Mouse (Mus musculus): Measurements from ENCODE around the gene Cdrt4. TPM values are rescaled to one million over a fixed set of nuclear protein-coding genes. Genes with fewer than 3 reads are reported as not detected.

Gene Cdrt4
- polyA plus RNA-seq, 1 experiment: not detected

DNA sequence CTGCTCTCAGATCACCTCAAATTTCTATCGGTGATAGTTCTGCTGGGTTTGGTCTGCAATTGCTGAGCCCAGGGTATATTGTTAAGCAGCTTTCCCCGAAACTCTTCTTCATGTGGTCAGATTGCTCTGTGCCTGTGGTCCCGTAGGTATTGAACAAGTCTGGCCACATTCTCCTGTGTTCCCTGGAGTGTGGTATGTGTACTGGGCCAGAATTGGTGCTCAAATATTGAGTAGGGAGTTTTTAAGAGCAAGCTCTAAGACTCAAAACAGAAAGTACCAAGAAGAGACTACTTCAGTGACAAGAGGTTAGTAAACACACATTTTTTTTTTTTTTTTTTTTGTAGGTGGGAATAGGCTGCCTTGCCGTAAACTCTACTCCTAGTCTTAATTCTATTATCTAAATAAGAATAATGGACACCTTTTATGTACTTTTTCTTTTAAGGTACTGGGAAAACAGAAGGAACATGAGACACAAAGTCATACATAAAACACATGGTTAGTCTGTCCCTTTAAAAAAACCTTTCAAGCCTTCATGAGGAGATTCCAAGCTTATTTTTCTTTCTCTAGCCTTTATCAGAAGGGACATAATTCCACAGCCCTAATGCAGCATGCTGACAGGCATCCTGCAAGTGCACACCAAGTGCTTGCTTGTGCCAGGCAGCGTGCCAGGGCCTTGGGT lies 46.2 kb downstream of the Cdrt4 start:
- Histone ChIP-seq H3K9me3 (ENCODE audit: control insufficient read depth, low read length) (no peaks in the 10 kb centered on the region), H3K4me3 (replicated peaks) (no peak overlapping the region), H3K27me3 (ENCODE audit: control insufficient read depth) (no peaks in the 10 kb centered on the region), H3K4me1 (ENCODE audit: control insufficient read depth) (no peaks in the 10 kb centered on the region), H3K36me3 (ENCODE audit: control insufficient read depth) (no peaks in the 10 kb centered on the region)
- TF ChIP-seq TAL1 (IDR thresholded peaks at IDR 0.05; ENCODE audit: low read length) (no peak), GATA1 (IDR thresholded peaks at IDR 0.05; ENCODE audit: low read length) (no peak)

DNA sequence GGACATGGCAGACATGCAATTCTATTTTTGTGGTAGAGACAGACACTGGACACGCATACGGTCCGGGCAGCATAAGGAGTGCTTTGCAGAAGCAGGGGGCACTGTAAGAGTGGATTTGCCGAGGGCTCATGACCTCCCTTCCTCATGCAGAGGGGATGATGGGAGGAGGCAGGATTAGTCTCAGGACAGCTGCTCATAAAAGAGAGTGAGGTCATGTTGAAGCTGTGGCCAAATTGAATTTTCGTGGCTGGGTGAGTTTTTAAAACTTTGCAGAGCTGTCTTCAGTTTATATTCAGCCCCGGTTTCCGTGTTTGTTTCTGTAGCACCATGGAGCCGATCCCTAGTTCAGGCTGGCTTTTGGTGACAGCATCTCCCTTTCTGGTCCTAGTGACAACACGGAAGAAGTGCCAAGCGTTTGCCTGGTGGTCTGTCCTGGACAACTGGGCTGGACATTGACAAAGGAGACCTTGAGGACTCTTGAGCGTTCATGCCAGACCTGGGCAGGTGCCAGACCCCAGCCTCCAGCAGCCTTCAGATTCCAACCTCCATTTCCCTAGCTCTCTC lies 46.8 kb downstream of the Cdrt4 start:
- TF ChIP-seq TAL1 (IDR thresholded peaks at IDR 0.05; ENCODE audit: low read length): no peak
- TF ChIP-seq GATA1 (IDR thresholded peaks at IDR 0.05; ENCODE audit: low read length): no peak
- Histone ChIP-seq H3K9me3 (ENCODE audit: control insufficient read depth, low read length) (no peaks in the 10 kb centered on the region), H3K36me3 (ENCODE audit: control insufficient read depth) (no peaks in the 10 kb centered on the region), H3K4me3 (replicated peaks) (no peak overlapping the region), H3K27me3 (ENCODE audit: control insufficient read depth) (no peaks in the 10 kb centered on the region), H3K4me1 (ENCODE audit: control insufficient read depth) (no peaks in the 10 kb centered on the region)

DNA sequence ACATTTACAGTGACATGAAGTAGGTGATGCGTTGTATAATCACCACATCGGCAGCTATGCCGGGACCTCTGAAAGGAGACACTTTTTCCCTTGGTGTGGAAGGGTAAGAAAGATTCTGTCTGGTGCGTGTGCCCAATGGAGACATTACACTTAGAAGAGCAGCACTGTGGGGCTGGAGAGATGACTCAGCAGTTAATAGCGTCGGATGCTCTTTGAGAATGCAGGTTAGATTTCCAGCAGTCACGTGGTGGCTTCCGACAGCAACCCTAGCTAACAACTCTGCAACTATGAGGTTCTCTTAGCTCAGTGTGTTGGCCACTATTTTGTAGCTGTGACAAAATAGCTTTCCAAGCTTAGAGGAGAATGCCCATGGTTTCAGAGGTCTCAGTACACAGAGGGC lies 49.1 kb downstream of the Cdrt4 start:
- no peaks in the 10 kb centered on the region for H3K4me1 ChIP-seq (ENCODE audit: control insufficient read depth)
- H3K27me3 ChIP-seq (ENCODE audit: control insufficient read depth): no peaks in the 10 kb centered on the region
- no peak overlapping the region for H3K4me3 ChIP-seq (replicated peaks)
- no peaks in the 10 kb centered on the region for H3K9me3 ChIP-seq (ENCODE audit: control insufficient read depth, low read length)
- no peaks in the 10 kb centered on the region for H3K36me3 ChIP-seq (ENCODE audit: control insufficient read depth)
- TF ChIP-seq GATA1 (IDR thresholded peaks at IDR 0.05; ENCODE audit: low read length) (no peak), TAL1 (IDR thresholded peaks at IDR 0.05; ENCODE audit: low read length) (no peak)

DNA sequence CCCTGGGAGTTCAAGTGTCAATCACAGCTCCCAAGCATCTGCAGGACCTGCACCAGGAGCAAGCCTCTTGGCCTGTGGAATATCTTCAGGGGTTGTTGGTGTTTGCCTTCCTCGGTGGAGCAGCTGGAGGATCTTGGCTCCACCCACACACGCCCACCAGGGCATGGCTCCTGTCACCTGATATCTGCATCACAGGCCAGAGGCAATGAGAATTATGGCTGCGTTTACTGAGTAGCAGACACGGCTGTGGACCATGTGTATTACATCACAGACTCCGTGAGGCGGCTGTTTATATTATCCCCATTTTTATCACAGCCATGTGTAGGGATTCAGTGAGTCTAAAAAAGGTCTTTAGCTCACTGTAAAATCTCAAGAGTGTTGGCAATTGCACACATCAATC lies 53.6 kb downstream of the Cdrt4 start:
- Histone ChIP-seq H3K4me3 (replicated peaks) (no peak overlapping the region), H3K4me1 (ENCODE audit: control insufficient read depth) (no peaks in the 10 kb centered on the region), H3K9me3 (ENCODE audit: control insufficient read depth, low read length) (no peaks in the 10 kb centered on the region), H3K27me3 (ENCODE audit: control insufficient read depth) (no peaks in the 10 kb centered on the region), H3K36me3 (ENCODE audit: control insufficient read depth) (no peaks in the 10 kb centered on the region)
- TF ChIP-seq GATA1 (IDR thresholded peaks at IDR 0.05; ENCODE audit: low read length) (no peak), TAL1 (IDR thresholded peaks at IDR 0.05; ENCODE audit: low read length) (no peak)

DNA sequence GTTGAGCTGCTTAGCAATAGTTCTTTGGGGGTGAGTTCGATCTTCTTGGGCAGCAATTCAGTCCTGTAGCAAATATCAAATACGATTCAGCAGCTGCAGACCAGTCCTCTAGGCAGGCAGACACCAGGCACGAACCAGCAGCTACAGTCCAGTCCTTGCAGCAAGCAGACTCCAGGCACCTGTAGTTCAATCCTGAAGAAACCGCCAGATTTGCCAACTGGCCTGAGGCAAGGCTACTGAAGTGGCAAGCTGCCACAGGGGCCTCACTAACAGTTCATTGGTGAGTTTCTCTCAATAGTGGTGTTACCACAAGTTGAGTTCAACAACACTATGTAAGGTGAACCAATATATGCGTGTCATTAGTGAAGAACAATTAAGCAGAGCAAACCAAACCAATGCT lies 56.4 kb downstream of the Cdrt4 start:
- TF ChIP-seq GATA1 (IDR thresholded peaks at IDR 0.05; ENCODE audit: low read length): no peak
- TF ChIP-seq TAL1 (IDR thresholded peaks at IDR 0.05; ENCODE audit: low read length): no peak
- Histone ChIP-seq H3K9me3 (ENCODE audit: control insufficient read depth, low read length) (no peaks in the 10 kb centered on the region), H3K27me3 (ENCODE audit: control insufficient read depth) (no peaks in the 10 kb centered on the region), H3K36me3 (ENCODE audit: control insufficient read depth) (no peaks in the 10 kb centered on the region), H3K4me1 (ENCODE audit: control insufficient read depth) (no peaks in the 10 kb centered on the region), H3K4me3 (replicated peaks) (no peak overlapping the region)

DNA sequence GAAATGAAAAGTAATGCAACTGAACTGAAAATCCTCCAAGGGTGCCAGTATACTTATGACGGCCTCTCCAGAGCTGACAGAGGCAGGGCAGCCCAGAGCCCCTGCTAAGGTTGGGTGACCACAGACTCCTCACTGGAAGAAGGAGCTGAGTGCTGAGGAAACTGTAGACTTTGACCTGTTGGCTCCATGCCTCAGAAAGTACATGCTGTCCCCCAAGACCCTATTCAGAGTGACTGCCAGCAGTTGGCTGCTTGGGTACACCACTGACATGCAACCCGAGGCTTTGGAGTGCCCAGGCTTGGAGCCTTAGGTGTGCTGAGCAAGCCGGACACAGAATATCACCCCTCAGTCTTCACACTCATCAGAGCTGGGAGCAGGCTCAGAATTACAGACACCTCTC lies 57.0 kb downstream of the Cdrt4 start:
- TF ChIP-seq GATA1 (IDR thresholded peaks at IDR 0.05; ENCODE audit: low read length) (no peak), TAL1 (IDR thresholded peaks at IDR 0.05; ENCODE audit: low read length) (no peak)
- no peaks in the 10 kb centered on the region for H3K4me1 ChIP-seq (ENCODE audit: control insufficient read depth)
- H3K27me3 ChIP-seq (ENCODE audit: control insufficient read depth): no peaks in the 10 kb centered on the region
- no peaks in the 10 kb centered on the region for H3K9me3 ChIP-seq (ENCODE audit: control insufficient read depth, low read length)
- H3K4me3 ChIP-seq (replicated peaks): no peak overlapping the region
- no peaks in the 10 kb centered on the region for H3K36me3 ChIP-seq (ENCODE audit: control insufficient read depth)

DNA sequence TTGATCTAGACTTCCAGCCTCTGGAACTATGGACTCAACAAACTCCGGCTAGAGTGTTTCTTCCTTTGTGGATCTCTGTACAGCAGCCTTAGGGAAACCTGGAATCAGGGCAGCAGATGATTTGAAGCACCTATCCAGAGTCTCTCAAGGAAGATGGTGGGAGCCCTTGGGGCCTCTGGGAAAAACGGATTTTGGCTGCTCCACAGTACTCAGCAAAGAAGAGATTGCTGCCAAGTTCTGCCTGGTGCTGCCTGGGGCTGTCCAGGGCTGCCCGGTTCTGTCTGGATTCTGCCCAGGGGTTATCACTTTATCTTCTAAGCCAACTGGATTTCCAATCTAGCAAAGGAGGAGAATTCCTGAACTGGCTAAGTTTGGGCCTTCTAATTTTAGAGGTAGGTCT lies 58.8 kb downstream of the Cdrt4 start:
- Histone ChIP-seq H3K36me3 (ENCODE audit: control insufficient read depth) (no peaks in the 10 kb centered on the region), H3K4me1 (ENCODE audit: control insufficient read depth) (no peaks in the 10 kb centered on the region), H3K4me3 (replicated peaks) (no peak overlapping the region), H3K27me3 (ENCODE audit: control insufficient read depth) (no peaks in the 10 kb centered on the region), H3K9me3 (ENCODE audit: control insufficient read depth, low read length) (no peaks in the 10 kb centered on the region)
- no peak for TF ChIP-seq TAL1 (IDR thresholded peaks at IDR 0.05; ENCODE audit: low read length)
- no peak for TF ChIP-seq GATA1 (IDR thresholded peaks at IDR 0.05; ENCODE audit: low read length)

DNA sequence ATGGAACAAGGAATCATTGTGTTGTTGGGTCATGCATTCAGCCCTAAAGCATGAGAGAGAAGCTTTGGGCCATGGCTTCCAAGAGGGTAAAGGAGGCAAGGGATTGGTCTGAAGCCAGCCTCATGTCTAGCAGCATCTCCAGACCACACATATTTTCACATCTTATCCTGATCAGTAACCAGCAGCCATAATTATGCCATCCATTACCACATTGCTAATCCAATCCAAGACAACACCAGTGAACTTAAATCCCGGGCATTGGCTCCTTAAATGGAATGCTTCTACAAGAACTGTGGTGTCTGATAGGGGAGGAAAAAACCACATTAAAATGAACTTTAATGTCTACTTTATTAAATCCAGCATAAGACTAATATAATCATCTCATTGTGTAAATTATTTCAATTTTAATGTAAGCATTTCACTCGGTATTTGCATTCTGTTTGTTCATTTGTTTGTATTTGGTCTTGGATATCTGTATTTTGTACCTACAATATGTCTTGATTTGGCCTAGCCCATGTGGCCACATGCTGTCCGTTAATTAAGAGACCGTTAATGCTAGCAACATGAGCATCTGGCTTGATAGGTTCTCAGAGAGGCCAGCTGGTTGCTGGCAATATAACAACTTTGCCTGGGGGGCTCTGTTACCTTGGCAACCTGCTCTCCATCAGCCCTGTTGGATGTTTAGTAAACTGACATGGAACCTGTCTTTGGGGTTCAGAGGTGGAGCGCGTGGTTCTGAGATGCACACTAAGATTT lies 66.5 kb downstream of the Cdrt4 start:
- TF ChIP-seq GATA1 (IDR thresholded peaks at IDR 0.05; ENCODE audit: low read length): no peak
- no peaks in the 10 kb centered on the region for H3K9me3 ChIP-seq (ENCODE audit: control insufficient read depth, low read length)
- no peak overlapping the region for H3K4me3 ChIP-seq (replicated peaks)
- H3K27me3 ChIP-seq (ENCODE audit: control insufficient read depth): no peaks in the 10 kb centered on the region
- H3K4me1 ChIP-seq (ENCODE audit: control insufficient read depth): no peaks in the 10 kb centered on the region
- no peaks in the 10 kb centered on the region for H3K36me3 ChIP-seq (ENCODE audit: control insufficient read depth)

DNA sequence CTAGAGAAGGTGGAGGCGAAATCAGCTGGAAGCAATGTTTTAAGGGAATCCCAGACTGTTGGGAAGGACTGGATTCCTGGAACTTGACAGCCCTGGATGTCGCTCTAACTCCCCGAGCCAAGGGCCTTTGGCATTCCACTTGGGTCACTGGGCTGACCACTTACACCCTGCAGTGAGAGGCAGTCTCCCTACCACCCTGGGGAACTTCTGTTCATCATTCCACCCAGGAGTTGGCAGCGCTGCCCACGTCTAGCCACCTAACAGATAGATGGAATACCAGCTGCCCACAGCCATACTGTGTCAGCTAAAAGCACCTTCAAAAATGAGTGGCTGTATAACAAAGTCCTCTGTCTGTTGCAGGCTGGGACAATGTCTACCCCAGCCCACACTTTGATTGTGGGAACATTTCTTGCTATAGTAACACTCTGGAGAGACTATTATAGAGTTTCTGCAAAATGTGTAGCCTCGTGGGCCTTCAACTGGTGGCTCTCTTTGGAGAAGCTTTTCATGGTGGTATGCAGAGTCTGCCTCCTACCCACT lies 67.2 kb downstream of the Cdrt4 start:
- H3K9me3 ChIP-seq (ENCODE audit: control insufficient read depth, low read length): no peaks in the 10 kb centered on the region
- TF ChIP-seq TAL1 (IDR thresholded peaks at IDR 0.05; ENCODE audit: low read length): no peak
- TF ChIP-seq GATA1 (IDR thresholded peaks at IDR 0.05; ENCODE audit: low read length): no peak
- H3K36me3 ChIP-seq (ENCODE audit: control insufficient read depth): no peaks in the 10 kb centered on the region
- no peaks in the 10 kb centered on the region for H3K4me1 ChIP-seq (ENCODE audit: control insufficient read depth)
- no peaks in the 10 kb centered on the region for H3K27me3 ChIP-seq (ENCODE audit: control insufficient read depth)
- H3K4me3 ChIP-seq (replicated peaks): no peak overlapping the region
